16 mouse cellular contexts compared by ENCODE assay signal in genomic region chr5:72258409-72259297, GRCm38 (mm10).
DNase-seq lines count a peak whose midpoint lies in the region; ATAC-seq and TF ChIP-seq lines count a peak whose summit lies in the region.
"Had no signal": no experiment of that assay in that cellular context is flagged by ENCODE, and none has a peak within 500 bp of the region (broad histone marks: within the 10 kb centered on the region; RNA-seq: fewer than 3 reads in every experiment).

No protein-coding gene starts in this region.

- H3K4me2 ChIP-seq in midbrain, embryonic 14.5 days (ENCODE audit: low read length) = no peak overlapping the region
- no peak overlapping the region for H3K4me2 ChIP-seq in liver, embryonic 14.5 days (ENCODE audit: low read depth)
- no peak overlapping the region for H3K4me2 ChIP-seq in hindbrain, embryonic 14.5 days (replicated peaks)
- H3K4me2 ChIP-seq: embryonic facial prominence, embryonic 12.5 days had no signal

- peaks cover 12% of the 10 kb centered on the region for H3K4me1 ChIP-seq in heart, embryonic 10.5 days
- no peaks in the 10 kb centered on the region for H3K4me1 ChIP-seq in midbrain, embryonic 14.5 days (ENCODE audit: control insufficient read depth, insufficient read depth, low read length)
- 0 out of 2 replicates have a peak, but pooled peaks cover under 1% of the 10 kb centered on the region for H3K4me1 ChIP-seq in midbrain, embryonic 10.5 days
- H3K4me1 ChIP-seq in liver, embryonic 14.5 days (replicated peaks; ENCODE audit: control insufficient read depth in 2 of 2, insufficient read depth in 2 of 2, low read length in 1 of 2) = peaks cover 18 to 21% of the 10 kb centered on the region in 2 experiments
- H3K4me1 ChIP-seq in hindbrain, embryonic 14.5 days (replicated peaks; ENCODE audit: control insufficient read depth, insufficient read depth, low read length) = no peaks in the 10 kb centered on the region
- H3K4me1 ChIP-seq: embryonic facial prominence, embryonic 12.5 days had no signal

- peaks cover 8% of the 10 kb centered on the region; the same call in 1 of the 2 replicates for H3K36me3 ChIP-seq in heart, embryonic 10.5 days
- no peaks in the 10 kb centered on the region for H3K36me3 ChIP-seq in midbrain, embryonic 14.5 days (ENCODE audit: control insufficient read depth, insufficient read depth, low read length)
- peaks cover 12% of the 10 kb centered on the region for H3K36me3 ChIP-seq in midbrain, embryonic 10.5 days
- no peaks in the 10 kb centered on the region for H3K36me3 ChIP-seq in liver, embryonic 14.5 days (replicated peaks; ENCODE audit: control insufficient read depth, insufficient read depth, low read depth)
- no peaks in the 10 kb centered on the region for H3K36me3 ChIP-seq in hindbrain, embryonic 14.5 days (replicated peaks; ENCODE audit: control insufficient read depth, insufficient read depth)

- no peaks in the 10 kb centered on the region for H3K27me3 ChIP-seq in heart, embryonic 10.5 days (ENCODE audit: insufficient read depth, poor library complexity, severe bottlenecking)
- H3K27me3 ChIP-seq in midbrain, embryonic 14.5 days (ENCODE audit: control insufficient read depth, insufficient read depth, low read length) = no peaks in the 10 kb centered on the region
- no peaks in the 10 kb centered on the region for H3K27me3 ChIP-seq in midbrain, embryonic 10.5 days (ENCODE audit: low read depth, poor library complexity, severe bottlenecking)
- no peaks in the 10 kb centered on the region for H3K27me3 ChIP-seq in liver, embryonic 14.5 days (ENCODE audit: control insufficient read depth, insufficient read depth, low read length)
- no peaks in the 10 kb centered on the region for H3K27me3 ChIP-seq in hindbrain, embryonic 14.5 days (ENCODE audit: control insufficient read depth, insufficient read depth, low read length)
- H3K27me3 ChIP-seq: CH12.LX; embryonic facial prominence, embryonic 12.5 days had no signal

- TF ChIP-seq EP300 in liver, embryonic 14.5 days (IDR thresholded peaks at IDR 0.05; ENCODE audit: low read depth) = no peak

- H3K4me3 ChIP-seq in heart, embryonic 10.5 days = no peak overlapping the region
- H3K4me3 ChIP-seq in midbrain, embryonic 14.5 days (replicated peaks; ENCODE audit: low read depth, low read length) = no peak overlapping the region
- no peak overlapping the region for H3K4me3 ChIP-seq in midbrain, embryonic 10.5 days
- H3K4me3 ChIP-seq in liver, embryonic 14.5 days (ENCODE audit: insufficient read depth in 1 of 2, low read depth in 2 of 2, low read length in 2 of 2) = no peak overlapping the region
- H3K4me3 ChIP-seq in hindbrain, embryonic 14.5 days (replicated peaks; ENCODE audit: low read length) = no peak overlapping the region
- H3K4me3 ChIP-seq: embryonic facial prominence, embryonic 12.5 days had no signal

- intact Hi-C loops in heart, postnatal 10 days (cut with DNase I) = no loop called here

- no peak overlapping the region for H3K9ac ChIP-seq in midbrain, embryonic 14.5 days (replicated peaks; ENCODE audit: low read length)
- no peak overlapping the region for H3K9ac ChIP-seq in liver, embryonic 14.5 days (replicated peaks)
- H3K9ac ChIP-seq in hindbrain, embryonic 14.5 days = no peak overlapping the region
- H3K9ac ChIP-seq: embryonic facial prominence, embryonic 12.5 days had no signal

- H3K27ac ChIP-seq in heart, embryonic 10.5 days = peak overlapping the region; percentile 47
- H3K27ac ChIP-seq in midbrain, embryonic 14.5 days (replicated peaks; ENCODE audit: low read depth, low read length) = no peak overlapping the region
- no peak overlapping the region for H3K27ac ChIP-seq in midbrain, embryonic 10.5 days (replicated peaks)
- H3K27ac ChIP-seq in liver, embryonic 14.5 days = no peak overlapping the region
- no peak overlapping the region for H3K27ac ChIP-seq in hindbrain, embryonic 14.5 days
- H3K27ac ChIP-seq: embryonic facial prominence, embryonic 12.5 days had no signal

- 51% methylated on average over 17 of the region's 17 CpGs for WGBS in heart, embryonic 10.5 days
- WGBS in midbrain, embryonic 14.5 days = 74% methylated on average over 17 of the region's 17 CpGs
- WGBS in midbrain, embryonic 10.5 days = 90% methylated on average over 17 of the region's 17 CpGs
- 74% methylated on average over 17 of the region's 17 CpGs for WGBS in liver, embryonic 14.5 days (ENCODE audit: insufficient replicate concordance)
- 81% methylated on average over 17 of the region's 17 CpGs for WGBS in hindbrain, embryonic 14.5 days

- TF ChIP-seq CTCF in liver, embryonic 14.5 days (IDR thresholded peaks at IDR 0.05; ENCODE audit: low read depth) = no peak

- peak; percentile 27; the same call in 1 of the 2 replicates for ATAC-seq in midbrain, embryonic 14.5 days (ENCODE audit: low FRiP score, low TSS enrichment)
- ATAC-seq in liver, embryonic 14.5 days (ENCODE audit: insufficient read depth) = 0 out of 2 replicates have a peak, but pooled peaks have one; percentile 27
- ATAC-seq in hindbrain, embryonic 14.5 days (ENCODE audit: low FRiP score) = no peak
- ATAC-seq in megakaryocyte, adult 5-6 weeks (ENCODE audit: poor library complexity, severe bottlenecking) = no peak
- ATAC-seq: forebrain, embryonic 14.5 days had no signal

- DNase-seq in heart, embryonic 10.5 days (ENCODE audit: low spot score) = no peak
- DNase-seq in heart, postnatal 10 days = no peak
- DNase-seq in midbrain, embryonic 14.5 days = peak; percentile 38
- DNase-seq in midbrain, embryonic 10.5 days (ENCODE audit: low spot score) = no peak
- no peak for DNase-seq in liver, embryonic 14.5 days (ENCODE audit: low read depth in 3 of 3, low spot score in 3 of 3)
- no peak for DNase-seq in hindbrain, embryonic 14.5 days (ENCODE audit: low spot score)
- DNase-seq: adrenal gland, adult 2 months; cerebellum, adult 9-11 months; kidney, postnatal 4 days; layer of hippocampus, postnatal 36 days; right cerebral cortex, adult 18-20 months; thymus, postnatal 25 days had no signal

- no peaks in the 10 kb centered on the region for H3K9me3 ChIP-seq in heart, embryonic 10.5 days
- H3K9me3 ChIP-seq in midbrain, embryonic 14.5 days (ENCODE audit: control insufficient read depth, low read length) = no peaks in the 10 kb centered on the region
- no peaks in the 10 kb centered on the region for H3K9me3 ChIP-seq in midbrain, embryonic 10.5 days (replicated peaks)
- H3K9me3 ChIP-seq in liver, embryonic 14.5 days (ENCODE audit: control insufficient read depth, low read length) = no peaks in the 10 kb centered on the region
- H3K9me3 ChIP-seq in hindbrain, embryonic 14.5 days (ENCODE audit: control insufficient read depth, low read length) = no peaks in the 10 kb centered on the region
- H3K9me3 ChIP-seq: embryonic facial prominence, embryonic 12.5 days had no signal

Comparison
In these comparisons a context has a peak if more than half of its experiments do, and no peak if none do; other contexts are left out.
1. ATAC-seq: peak in midbrain, embryonic 14.5 days (single experiment) and liver, embryonic 14.5 days (single experiment); none in hindbrain, embryonic 14.5 days (single experiment) and megakaryocyte, adult 5-6 weeks (single experiment).